Mouse (Mus musculus) myocyte (in vitro differentiated cells): Measurements from ENCODE around the gene Cpne5. TPM values are rescaled to one million over a fixed set of nuclear protein-coding genes. Genes with fewer than 3 reads are reported as not detected.

ENCODE experiments used
- H3K27me3 ChIP-seq: one replicate; pipeline ENCODE4 v1.6.1; 2011; ENCODE audit not compliant: control insufficient read depth, insufficient read depth, insufficient read length
- H3K36me3 ChIP-seq: one replicate; pipeline ENCODE4 v1.6.1; 2011; ENCODE audit not compliant: control insufficient read depth, insufficient read depth
- H3K4me2 ChIP-seq: one replicate; pipeline ENCODE4 v1.6.1; 2011; ENCODE audit warnings: low read depth, control low read depth
- H3K4me3 ChIP-seq: one replicate; pipeline ENCODE4 v1.5.1; 2011; ENCODE audit warnings: mild to moderate bottlenecking, control low read depth, moderate library complexity
- H3K79me2 ChIP-seq: one replicate; pipeline ENCODE4 v1.6.1; 2011; ENCODE audit not compliant: control insufficient read depth, insufficient read depth
- H3ac ChIP-seq: one replicate; pipeline ENCODE4 v1.6.1; 2011; ENCODE audit not compliant: control insufficient read depth, insufficient read length
- CEBPB ChIP-seq: IDR thresholded peaks from 2 replicates; pipeline ENCODE4 v1.6.1; 2011; ENCODE audit warnings: mild to moderate bottlenecking, moderate library complexity; ENCODE audit not compliant: poor library complexity, insufficient read depth, severe bottlenecking
- E2F4 ChIP-seq: IDR thresholded peaks from one replicate; pipeline ENCODE4 v1.6.1; 2011; ENCODE audit warnings: mild to moderate bottlenecking, control low read depth, moderate library complexity; ENCODE audit not compliant: insufficient read depth
- MAX ChIP-seq: IDR thresholded peaks from one replicate; pipeline ENCODE4 v1.6.1; 2011; ENCODE audit warnings: low read depth, mild to moderate bottlenecking, control low read depth
- MYOD1 ChIP-seq, 3 experiments: IDR thresholded peaks; one replicate each; pipeline ENCODE4 v1.6.1; 2011; ENCODE audit warnings: control low read depth in 2 of 3, low read depth in 2 of 3, mild to moderate bottlenecking in 2 of 3, moderate library complexity in 1 of 3; ENCODE audit not compliant: insufficient read length in 2 of 3, control insufficient read depth in 1 of 3
- MYOG ChIP-seq, 3 experiments: IDR thresholded peaks; one replicate each; pipeline ENCODE4 v1.6.1; 2011; ENCODE audit warnings: control low read depth in 2 of 3, low read depth in 2 of 3, mild to moderate bottlenecking in 2 of 3; ENCODE audit not compliant: insufficient read length in 2 of 3, control insufficient read depth in 1 of 3, insufficient read depth in 1 of 3
- POLR2A ChIP-seq: IDR thresholded peaks from one replicate; pipeline ENCODE4 v1.6.1; 2011; ENCODE audit warnings: low read depth, mild to moderate bottlenecking, control low read depth, moderate library complexity; ENCODE audit not compliant: insufficient read length
- POLR2AphosphoS2 ChIP-seq: IDR thresholded peaks from one replicate; pipeline ENCODE4 v1.6.1; 2011; ENCODE audit warnings: low read depth, control low read depth; ENCODE audit not compliant: insufficient read length
- REST ChIP-seq: IDR thresholded peaks from one replicate; pipeline ENCODE4 v1.6.1; 2011; ENCODE audit warnings: mild to moderate bottlenecking, control low read depth, moderate library complexity; ENCODE audit not compliant: insufficient read depth, insufficient read length
- SRF ChIP-seq: IDR thresholded peaks from one replicate; pipeline ENCODE4 v1.6.1; 2011; ENCODE audit warnings: low read depth; ENCODE audit not compliant: control insufficient read depth, insufficient read length
- TCF12 ChIP-seq: IDR thresholded peaks from one replicate; pipeline ENCODE4 v1.6.1; 2011; ENCODE audit warnings: mild to moderate bottlenecking, control low read depth; ENCODE audit not compliant: poor library complexity, insufficient read depth, severe bottlenecking
- TCF3 ChIP-seq: IDR thresholded peaks from one replicate; pipeline ENCODE4 v1.6.1; 2011; ENCODE audit warnings: low read depth, control low read depth; ENCODE audit not compliant: insufficient read length
- USF1 ChIP-seq: IDR thresholded peaks from one replicate; pipeline ENCODE4 v1.6.1; 2011; ENCODE audit warnings: low read depth, mild to moderate bottlenecking, control low read depth, moderate library complexity
- polyA plus RNA-seq: library from polyadenylated mRNA; unstranded; fragments of >200 nt; fragmentation: generic; extraction: Trizol; gene quantifications from one replicate; pipeline ENCODE4 v1.2.1, GENCODE M21; 2012; ENCODE audit warnings: missing spikeins

Cpne5 gene
- polyA plus RNA-seq, 1 experiment = 0.56 TPM

DNA sequence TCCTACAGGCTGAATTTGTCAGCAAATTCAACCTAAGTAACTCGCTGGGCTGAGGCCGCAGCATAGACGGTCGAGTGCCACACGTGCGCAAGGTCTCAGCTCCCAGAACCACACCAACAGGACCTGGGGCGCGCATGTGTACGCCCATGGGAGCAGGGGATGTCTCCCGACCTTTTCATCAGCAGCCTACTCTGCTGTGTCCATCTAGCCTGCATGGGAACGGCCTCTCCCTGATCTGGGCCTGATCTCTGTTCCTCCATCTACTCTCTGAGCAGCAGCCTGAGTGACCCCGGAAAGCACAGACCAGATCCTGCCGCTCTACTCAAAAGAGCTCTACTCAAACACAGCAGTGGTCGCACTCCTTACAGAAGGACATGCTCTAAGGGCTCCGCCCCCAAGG lies 22.5 kb upstream of the Cpne5 start:
- no peak overlapping the region for H3K4me3 ChIP-seq
- peaks cover 37% of the 10 kb centered on the region for H3K79me2 ChIP-seq
- TF ChIP-seq MYOG (IDR thresholded peaks at IDR 0.05; ENCODE audit: control insufficient read depth in 1 of 3, insufficient read depth in 1 of 3, insufficient read length in 2 of 3, low read depth in 2 of 3) (no peak), SRF (no peak), CEBPB (no peak), TCF12 (no peak), MYOD1 (IDR thresholded peaks at IDR 0.05; ENCODE audit: control insufficient read depth in 1 of 3, insufficient read length in 2 of 3, low read depth in 2 of 3) (no peak), REST (no peak), POLR2AphosphoS2 (no peak), TCF3 (no peak), E2F4 (no peak), USF1 (no peak), POLR2A (no peak), MAX (no peak)
- H3K36me3 ChIP-seq = no peaks in the 10 kb centered on the region
- H3K27me3 ChIP-seq = no peaks in the 10 kb centered on the region
- H3K4me2 ChIP-seq = no peak overlapping the region
- no peak overlapping the region for H3ac ChIP-seq

DNA sequence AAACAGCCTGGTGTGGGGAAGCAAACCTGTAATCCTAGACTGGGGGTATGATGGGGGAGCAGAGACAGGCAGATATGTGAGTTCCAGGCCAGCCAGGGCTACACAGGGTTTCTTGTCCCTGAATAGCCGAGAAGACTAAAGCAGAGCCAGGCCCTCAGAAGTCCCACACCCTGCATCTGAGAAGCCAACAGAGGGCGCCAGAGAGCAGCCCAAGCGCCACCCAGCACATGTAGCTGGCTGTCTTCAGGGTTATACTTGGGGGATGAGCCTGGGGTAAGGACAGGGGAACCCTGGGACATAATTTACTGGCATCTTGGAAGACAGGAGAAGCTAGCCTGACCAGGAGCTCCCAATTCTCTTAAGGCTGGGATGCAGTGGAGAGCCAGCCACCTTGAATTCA lies 21.5 kb upstream of the Cpne5 start:
- no peak for TF ChIP-seq E2F4
- no peak for TF ChIP-seq USF1
- no peak for TF ChIP-seq TCF12
- TF ChIP-seq MYOD1 (IDR thresholded peaks at IDR 0.05; ENCODE audit: control insufficient read depth in 1 of 3, insufficient read length in 2 of 3, low read depth in 2 of 3) = no peak
- no peak for TF ChIP-seq TCF3
- TF ChIP-seq POLR2AphosphoS2 = no peak
- TF ChIP-seq SRF = no peak
- no peak for TF ChIP-seq MAX
- no peak for TF ChIP-seq REST
- peaks cover 37% of the 10 kb centered on the region for H3K79me2 ChIP-seq
- no peak overlapping the region for H3K4me2 ChIP-seq
- no peak overlapping the region for H3ac ChIP-seq
- no peaks in the 10 kb centered on the region for H3K27me3 ChIP-seq
- no peak overlapping the region for H3K4me3 ChIP-seq
- peaks cover 2% of the 10 kb centered on the region for H3K36me3 ChIP-seq

DNA sequence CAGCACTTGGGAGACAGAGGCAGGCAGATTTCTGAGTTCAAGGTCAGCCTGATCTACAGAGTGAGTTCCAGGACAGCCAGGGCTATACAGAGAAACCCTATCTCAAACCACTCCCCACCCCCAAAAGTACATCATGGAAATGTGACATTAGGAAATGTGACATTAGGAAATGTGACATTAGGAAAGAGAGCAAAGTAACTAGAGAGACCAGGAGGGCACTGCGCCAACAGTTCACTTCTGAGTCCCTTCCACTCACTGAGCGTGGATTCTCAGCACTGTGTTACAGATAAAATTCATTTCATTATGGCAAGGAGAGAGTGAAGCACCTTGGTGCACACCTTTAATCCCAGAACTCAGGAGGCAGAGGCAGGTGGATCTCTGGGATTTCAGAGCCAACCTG lies 21.0 kb upstream of the Cpne5 start:
- Histone ChIP-seq H3K79me2 (peaks cover 37% of the 10 kb centered on the region), H3K4me3 (no peak overlapping the region), H3K36me3 (peaks cover 2% of the 10 kb centered on the region), H3K27me3 (no peaks in the 10 kb centered on the region), H3ac (no peak overlapping the region), H3K4me2 (no peak overlapping the region)
- TF ChIP-seq MAX = no peak
- TF ChIP-seq TCF3 = no peak
- TF ChIP-seq USF1 = no peak
- TF ChIP-seq SRF = no peak
- TF ChIP-seq E2F4 = no peak
- no peak for TF ChIP-seq MYOD1 (IDR thresholded peaks at IDR 0.05; ENCODE audit: control insufficient read depth in 1 of 3, insufficient read length in 2 of 3, low read depth in 2 of 3)
- no peak for TF ChIP-seq POLR2AphosphoS2
- no peak for TF ChIP-seq REST
- no peak for TF ChIP-seq MYOG (IDR thresholded peaks at IDR 0.05; ENCODE audit: control insufficient read depth in 1 of 3, insufficient read depth in 1 of 3, insufficient read length in 2 of 3, low read depth in 2 of 3)
- TF ChIP-seq CEBPB = no peak
- TF ChIP-seq POLR2A = no peak
- TF ChIP-seq TCF12 = no peak

DNA sequence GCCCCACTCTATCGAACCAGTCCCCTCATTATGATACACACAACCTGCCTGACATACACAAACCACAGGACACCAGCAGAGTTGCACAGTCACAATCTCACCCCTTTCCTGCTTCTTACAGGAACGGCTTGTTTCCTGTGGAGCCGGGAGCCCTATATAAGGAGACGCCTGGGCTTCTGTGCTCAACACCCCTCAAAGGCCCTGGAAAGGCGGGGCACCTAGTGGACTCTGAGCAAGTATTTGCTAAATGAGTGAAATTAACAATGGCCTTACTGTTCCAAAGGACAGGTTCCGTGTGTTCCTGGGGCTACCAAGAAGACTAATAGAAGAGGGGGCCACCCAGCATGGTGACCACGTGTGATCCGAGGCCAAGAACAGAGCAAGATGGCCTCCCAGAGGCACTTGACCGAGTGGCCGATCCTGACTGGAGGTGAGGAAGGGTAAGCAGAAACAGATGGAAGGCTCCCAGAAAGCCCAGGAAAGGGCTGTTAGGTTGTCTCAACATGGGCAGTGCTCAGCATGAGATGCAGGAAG lies 20.1 kb upstream of the Cpne5 start:
- H3ac ChIP-seq = no peak overlapping the region
- H3K27me3 ChIP-seq = no peaks in the 10 kb centered on the region
- H3K4me3 ChIP-seq = no peak overlapping the region
- peaks cover 34% of the 10 kb centered on the region for H3K79me2 ChIP-seq
- no peak overlapping the region for H3K4me2 ChIP-seq
- peaks cover 2% of the 10 kb centered on the region for H3K36me3 ChIP-seq
- no peak for TF ChIP-seq MAX
- TF ChIP-seq TCF3 = no peak
- no peak for TF ChIP-seq REST
- TF ChIP-seq TCF12 = no peak
- TF ChIP-seq MYOD1 (IDR thresholded peaks at IDR 0.05; ENCODE audit: control insufficient read depth in 1 of 3, insufficient read length in 2 of 3, low read depth in 2 of 3) = no peak
- no peak for TF ChIP-seq POLR2A
- TF ChIP-seq USF1 = no peak
- TF ChIP-seq POLR2AphosphoS2 = no peak
- no peak for TF ChIP-seq SRF
- TF ChIP-seq MYOG (IDR thresholded peaks at IDR 0.05; ENCODE audit: control insufficient read depth in 1 of 3, insufficient read depth in 1 of 3, insufficient read length in 2 of 3, low read depth in 2 of 3) = no peak
- no peak for TF ChIP-seq CEBPB
- no peak for TF ChIP-seq E2F4

DNA sequence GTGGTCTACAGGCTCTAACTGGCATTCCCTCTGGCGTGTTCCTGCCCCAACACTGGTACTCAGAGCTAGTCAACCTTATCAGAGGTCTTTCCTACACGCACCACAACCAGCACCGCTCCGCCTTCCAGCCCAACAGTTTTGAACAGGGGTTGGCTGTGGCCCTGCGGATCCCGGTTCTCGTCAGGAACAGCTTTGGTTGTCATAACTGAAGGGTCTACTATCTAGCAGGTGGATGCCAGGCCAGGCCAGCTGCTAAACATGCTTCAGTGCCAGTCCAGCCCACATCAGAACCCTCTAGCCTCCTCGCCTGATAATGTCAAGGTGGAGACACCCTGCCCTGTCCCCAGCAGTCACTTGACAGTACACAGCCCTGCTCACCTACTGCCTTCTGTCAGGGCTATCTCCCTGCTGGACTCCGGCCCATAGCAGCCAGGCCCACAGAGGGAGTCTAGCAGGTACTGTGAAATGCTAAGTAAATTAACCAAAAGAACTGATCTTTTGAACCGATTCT lies 19.1 kb upstream of the Cpne5 start:
- Histone ChIP-seq H3K4me2 (no peak overlapping the region), H3K4me3 (no peak overlapping the region), H3K27me3 (no peaks in the 10 kb centered on the region), H3K79me2 (peaks cover 31% of the 10 kb centered on the region), H3K36me3 (peaks cover 2% of the 10 kb centered on the region), H3ac (no peak overlapping the region)
- TF ChIP-seq CEBPB (no peak), MYOD1 (IDR thresholded peaks at IDR 0.05; ENCODE audit: control insufficient read depth in 1 of 3, insufficient read length in 2 of 3, low read depth in 2 of 3) (no peak), POLR2A (no peak), E2F4 (no peak), MAX (no peak), TCF12 (no peak), MYOG (IDR thresholded peaks at IDR 0.05; ENCODE audit: control insufficient read depth in 1 of 3, insufficient read depth in 1 of 3, insufficient read length in 2 of 3, low read depth in 2 of 3) (no peak), REST (no peak)
